5 mouse cellular contexts compared by ENCODE assay signal in the genomic region with DNA sequence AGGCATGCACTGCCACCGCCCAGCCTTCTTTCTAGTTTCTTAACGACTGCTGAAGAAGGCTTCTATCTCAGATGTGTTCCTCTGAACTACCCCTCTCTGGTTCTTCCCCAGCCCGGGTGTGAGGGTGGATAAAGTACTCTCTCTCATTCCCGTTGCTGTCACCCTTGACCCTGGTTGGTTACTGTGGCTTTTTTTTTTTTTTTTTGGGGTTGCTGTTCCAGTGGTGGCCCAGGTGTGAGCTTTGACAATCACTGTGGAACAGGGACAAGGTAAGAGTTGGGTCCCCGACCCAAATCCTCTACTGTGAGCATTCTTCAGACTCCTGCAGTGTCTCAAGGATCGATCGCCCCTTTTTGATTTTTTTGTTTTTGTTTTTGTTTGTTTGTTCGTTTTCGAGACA.
"Had no signal": no experiment of that assay in that cellular context is flagged by ENCODE, and none has a peak within 500 bp of the region (broad histone marks: within the 10 kb centered on the region; RNA-seq: fewer than 3 reads in every experiment).

No protein-coding gene starts in this region.

- H3K27ac ChIP-seq: neural tube, embryonic 13.5 days; stomach, postnatal 0 days had no signal

- H3K36me3 ChIP-seq: neural tube, embryonic 12.5 days; neural tube, embryonic 13.5 days; neural tube, embryonic 15.5 days; stomach, embryonic 15.5 days had no signal

- H3K9ac ChIP-seq: neural tube, embryonic 12.5 days; neural tube, embryonic 15.5 days; stomach, embryonic 15.5 days had no signal

- H3K4me3 ChIP-seq: neural tube, embryonic 12.5 days; neural tube, embryonic 13.5 days; neural tube, embryonic 15.5 days; stomach, embryonic 15.5 days had no signal

- H3K27me3 ChIP-seq: neural tube, embryonic 12.5 days; neural tube, embryonic 13.5 days; neural tube, embryonic 15.5 days; stomach, embryonic 15.5 days had no signal

- H3K4me2 ChIP-seq: neural tube, embryonic 13.5 days; stomach, embryonic 15.5 days had no signal

- H3K9me3 ChIP-seq: neural tube, embryonic 12.5 days; neural tube, embryonic 13.5 days; neural tube, embryonic 15.5 days; stomach, embryonic 15.5 days had no signal
